Mouse (Mus musculus): ENCODE results near the gene 9530077C05Rik. TPM values are rescaled to one million over a fixed set of nuclear protein-coding genes. Genes with fewer than 3 reads are reported as not detected.

Gene 9530077C05Rik
- polyA plus RNA-seq, 1 experiment: 0.66 TPM

Other genes starting within 250 kb of the 9530077C05Rik start
- not detected in 2 replicates for gene Zfp872, start 223.4 kb upstream of the 9530077C05Rik start, polyA plus RNA-seq (2012; rRNA removed)
- gene Zfp809, start 185.8 kb upstream of the 9530077C05Rik start, polyA plus RNA-seq (2012; rRNA removed): 5.8 and 11.2 TPM in 2 replicates
- 0.57 and 0.67 TPM in 2 replicates for gene Zfp599, start 151.6 kb upstream of the 9530077C05Rik start, polyA plus RNA-seq (2012; rRNA removed)
- 2.8 and 4.9 TPM in 2 replicates for gene Zfp810, start 103.9 kb upstream of the 9530077C05Rik start, polyA plus RNA-seq (2012; rRNA removed)
- 3.4 and 3.8 TPM in 2 replicates for gene Anln, start 22.3 kb upstream of the 9530077C05Rik start, polyA plus RNA-seq (2012; rRNA removed)
- not detected in 2 replicates for gene Gm17545, start 42.8 kb downstream of the 9530077C05Rik start, polyA plus RNA-seq (2012; rRNA removed)
- gene Rp9, start 58.2 kb downstream of the 9530077C05Rik start, polyA plus RNA-seq (2012; rRNA removed): 40.7 and 52.2 TPM in 2 replicates
- 4.2 and 4.8 TPM in 2 replicates for gene Bbs9, start 64.2 kb downstream of the 9530077C05Rik start, polyA plus RNA-seq (2012; rRNA removed)

Measured in large intestine, adult 2 months (tissue).